21 mouse cellular contexts compared by ENCODE assay signal in genomic region chr7:92758067-92758466, GRCm38 (mm10). TPM values are rescaled to one million over a fixed set of nuclear protein-coding genes. Genes with fewer than 3 reads are reported as not detected.
DNase-seq lines count a peak whose midpoint lies in the region; ATAC-seq and TF ChIP-seq lines count a peak whose summit lies in the region.
"Had no signal": no experiment of that assay in that cellular context is flagged by ENCODE, and none has a peak within 500 bp of the region (broad histone marks: within the 10 kb centered on the region; RNA-seq: fewer than 3 reads in every experiment).

No protein-coding gene starts in this region.

- H3K9me3 ChIP-seq in intestine, postnatal 0 days (ENCODE audit: control insufficient read depth), result no peaks in the 10 kb centered on the region
- H3K9me3 ChIP-seq: embryonic facial prominence, embryonic 13.5 days; forebrain, embryonic 15.5 days; heart, embryonic 15.5 days; hindbrain, embryonic 10.5 days; hindbrain, embryonic 15.5 days had no signal

- H3K9ac ChIP-seq in intestine, postnatal 0 days (ENCODE audit: low read depth, low read length), result no peak overlapping the region
- H3K9ac ChIP-seq: embryonic facial prominence, embryonic 13.5 days; forebrain, embryonic 15.5 days; heart, embryonic 15.5 days; hindbrain, embryonic 15.5 days had no signal

- no peaks in the 10 kb centered on the region for H3K27me3 ChIP-seq in intestine, postnatal 0 days (replicated peaks; ENCODE audit: control insufficient read depth, insufficient read depth, low read length)
- no peaks in the 10 kb centered on the region for H3K27me3 ChIP-seq in splenic B cell, adult 2 months (ENCODE audit: control insufficient read depth, insufficient read depth, low read length, poor library complexity, severe bottlenecking)
- H3K27me3 ChIP-seq: embryonic facial prominence, embryonic 13.5 days; forebrain, embryonic 15.5 days; heart, embryonic 15.5 days; hindbrain, embryonic 15.5 days had no signal

- peak overlapping the region; percentile 75; the same call in 1 of the 2 replicates for H3K27ac ChIP-seq in intestine, postnatal 0 days (ENCODE audit: low read depth, low read length)
- H3K27ac ChIP-seq: embryonic facial prominence, embryonic 13.5 days; forebrain, embryonic 15.5 days; heart, adult 2 months; heart, embryonic 15.5 days; hindbrain, embryonic 10.5 days; hindbrain, embryonic 15.5 days had no signal

- ATAC-seq in intestine, postnatal 0 days, result peak; percentile 95
- ATAC-seq: forebrain, embryonic 15.5 days had no signal

- no peaks in the 10 kb centered on the region for H3K4me1 ChIP-seq in intestine, postnatal 0 days (replicated peaks; ENCODE audit: control insufficient read depth, insufficient read depth, low read length)
- H3K4me1 ChIP-seq: embryonic facial prominence, embryonic 13.5 days; forebrain, embryonic 15.5 days; hindbrain, embryonic 10.5 days; hindbrain, embryonic 15.5 days had no signal

- peak; percentile 84 for DNase-seq in heart, adult 11 months
- no peak for DNase-seq in heart, postnatal 4 days
- DNase-seq in brain, adult 2 months (ENCODE audit: low read depth, low spot score), result peak; percentile 66
- DNase-seq in splenic B cell, adult 2 months (ENCODE audit: low read depth, low spot score), result peak; percentile 18
- no peak for DNase-seq in left cerebral cortex, adult 9 months (ENCODE audit: low spot score in 2 of 2)
- DNase-seq in cerebellum, postnatal 4 days (ENCODE audit: low spot score in 2 of 2), result no peak
- DNase-seq in spleen, postnatal 14 days (ENCODE audit: low spot score in 2 of 2), result no peak
- DNase-seq: adrenal gland, adult 8-10 months; cerebellum, adult 11-12 months; cerebellum, adult 9-10 months; cerebellum, postnatal 25 days; heart, adult 2 months; heart, postnatal 14 days; kidney, adult 2 months had no signal

- whole genome bisulfite sequencing in intestine, postnatal 0 days, result 32% methylated on average over 5 of the region's 5 CpGs

- H3K36me3 ChIP-seq in intestine, postnatal 0 days (ENCODE audit: control insufficient read depth, insufficient read depth), result 0 out of 2 replicates have a peak, but pooled peaks cover 6% of the 10 kb centered on the region
- no peaks in the 10 kb centered on the region for H3K36me3 ChIP-seq in splenic B cell, adult 2 months (ENCODE audit: control insufficient read depth, insufficient read depth, low read length, poor library complexity, severe bottlenecking)
- H3K36me3 ChIP-seq: embryonic facial prominence, embryonic 13.5 days; forebrain, embryonic 15.5 days; heart, embryonic 15.5 days; hindbrain, embryonic 10.5 days; hindbrain, embryonic 15.5 days had no signal

- no peak overlapping the region for H3K4me2 ChIP-seq in intestine, postnatal 0 days (replicated peaks; ENCODE audit: low read depth)
- H3K4me2 ChIP-seq: embryonic facial prominence, embryonic 13.5 days; forebrain, embryonic 15.5 days; heart, embryonic 11.5 days; heart, embryonic 15.5 days; hindbrain, embryonic 15.5 days had no signal

- H3K4me3 ChIP-seq in intestine, postnatal 0 days (ENCODE audit: low read depth, low read length), result no peak overlapping the region
- H3K4me3 ChIP-seq: embryonic facial prominence, embryonic 13.5 days; forebrain, embryonic 15.5 days; heart, adult 2 months; heart, embryonic 15.5 days; hindbrain, embryonic 10.5 days; hindbrain, embryonic 15.5 days had no signal

- TF ChIP-seq CTCF in intestine, postnatal 0 days (IDR thresholded peaks at IDR 0.05; ENCODE audit: low read depth), result no peak

RNA-seq across cellular contexts. Expression of gene Rab30, which starts 16.7 kb away (rescaled TPM):
- total RNA-seq in heart, postnatal 4 days (2021), result 10 to 100 TPM; 11.5 to 14.0 TPM
- polyA plus RNA-seq in intestine, postnatal 0 days (2015; fragmentation: Nextera tagmentation; extraction: Ambion mirVana), result 328 and 422 TPM in 2 replicates

Comparison
In these comparisons a context has a peak if more than half of its experiments do, and no peak if none do; other contexts are left out.
1. DNase-seq: peak in heart, adult 11 months (single experiment), brain, adult 2 months (single experiment) and splenic B cell, adult 2 months (single experiment); none in heart, postnatal 4 days (single experiment), left cerebral cortex, adult 9 months (0 of 2), cerebellum, postnatal 4 days (0 of 2) and spleen, postnatal 14 days (0 of 2).